Mouse (Mus musculus): Measurements from ENCODE around the gene Edaradd. TPM values are rescaled to one million over a fixed set of nuclear protein-coding genes. Genes with fewer than 3 reads are reported as not detected.

Edaradd gene
- polyA plus RNA-seq, 1 experiment = not detected

- TF ChIP-seq GATA1 (IDR thresholded peaks at IDR 0.05; ENCODE audit: low read length) = no peak
Measured at GRCm38 (mm10) chr13:12440813-12441212, 79.4 kb downstream of the Edaradd start.

GRCm38 (mm10) chr13:12439586-12439985 lies 80.7 kb downstream of the Edaradd start:
- no peak for TF ChIP-seq GATA1 (IDR thresholded peaks at IDR 0.05; ENCODE audit: low read length)

GRCm38 (mm10) chr13:12433843-12434242 lies 86.4 kb downstream of the Edaradd start:
- TF ChIP-seq GATA1 (IDR thresholded peaks at IDR 0.05; ENCODE audit: low read length) = no peak

- TF ChIP-seq GATA1 (IDR thresholded peaks at IDR 0.05; ENCODE audit: low read length) = no peak
Measured at GRCm38 (mm10) chr13:12428556-12428955, 91.7 kb downstream of the Edaradd start.

Other genes starting within 250 kb of the Edaradd start
- not detected in 2 replicates for gene Actn2, start 179.7 kb downstream of the Edaradd start, polyA plus RNA-seq (2012)
- 18.5 and 76.2 TPM in 2 replicates for gene Heatr1, start 125.4 kb downstream of the Edaradd start, polyA plus RNA-seq (2012)
- gene Lgals8, start 55.5 kb downstream of the Edaradd start, polyA plus RNA-seq (2012) = 3.1 and 4.6 TPM in 2 replicates
- 0.89 and 1.4 TPM in 2 replicates for gene Ero1lb, start 45.4 kb upstream of the Edaradd start, polyA plus RNA-seq (2012)